ENCODE assay signal across 8 mouse cellular contexts in genomic region chr9:90270193-90270943, GRCm38 (mm10). TPM values are rescaled to one million over a fixed set of nuclear protein-coding genes. Genes with fewer than 3 reads are reported as not detected.
DNase-seq lines count a peak whose midpoint lies in the region; ATAC-seq lines count a peak whose summit lies in the region.

Tbc1d2b (minus strand) TSS chr9:90270804.

- peak; percentile 59 for ATAC-seq in megakaryocyte progenitor cell, adult 5-6 weeks (replicated peaks; ENCODE audit: poor library complexity)

- DNase-seq in adipocyte (ENCODE audit: low spot score): peak; percentile 37
- peak; percentile 72 for DNase-seq in embryo, embryonic 10 days (ENCODE audit: low spot score)
- peak; percentile 61 for DNase-seq in gastrocnemius, postnatal 14 days
- DNase-seq in induced T-regulatory cell, adult 2 months (ENCODE audit: low read depth): peak; percentile 79
- DNase-seq in left cerebral cortex, postnatal 10 days (ENCODE audit: extremely low spot score in 1 of 2, low spot score in 2 of 2): peak in 1 of 2 experiments; percentile 81
- peak; percentile 66 for DNase-seq in right cerebral cortex, postnatal 14 days
- peak; percentile 74 for DNase-seq in yolk sac, embryonic 10.5 days (ENCODE audit: low spot score)

- intact Hi-C loops in gastrocnemius, postnatal 14 days (cut with DNase I; ENCODE audit: low total_unique reads): no loop called here
- intact Hi-C loops in left cerebral cortex, postnatal 10 days (cut with DNase I): no loop called here

RNA-seq across cellular contexts. Expression of gene Tbc1d2b, which starts in this region (rescaled TPM):
- total RNA-seq in gastrocnemius, postnatal 14 days (2021): 10 to 100 TPM; 11.3 to 13.4 TPM
- total RNA-seq in left cerebral cortex, postnatal 10 days (2021): 10 to 100 TPM; 15.0 to 15.8 TPM
- total RNA-seq in megakaryocyte progenitor cell, adult 5-6 weeks (2015): 49.8 and 51.4 TPM in 2 replicates
- total RNA-seq in megakaryocyte progenitor cell, adult 5-6 weeks (2017): 46.2 and 56.7 TPM in 2 replicates
